In the genomic region with DNA sequence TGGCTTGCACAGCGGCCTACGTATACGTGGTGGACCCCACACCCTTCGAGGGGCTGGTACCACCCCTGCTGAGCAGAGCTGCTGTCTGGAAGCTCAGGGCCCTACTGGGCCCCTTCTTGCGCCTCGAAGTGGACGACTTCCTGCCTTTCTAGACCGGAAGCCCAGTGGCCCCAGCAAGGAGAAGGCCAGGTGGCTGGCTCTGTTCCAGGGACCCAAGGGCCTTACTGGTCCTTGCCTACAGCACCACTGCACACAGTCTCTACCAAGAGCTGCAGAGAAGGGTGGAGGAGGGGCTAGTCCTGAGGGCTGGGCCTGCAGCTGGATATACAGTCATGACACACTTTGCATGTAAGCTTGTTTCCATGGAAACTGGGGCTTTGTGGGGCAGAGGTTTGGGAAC, we compare ENCODE assay signal across 9 mouse cellular contexts. TPM values are rescaled to one million over a fixed set of nuclear protein-coding genes. Genes with fewer than 3 reads are reported as not detected.
A peak's percentile ranks its signal among the peaks of the same experiment; 100 is the strongest.
DNase-seq lines count a peak whose midpoint lies in the region; ATAC-seq lines count a peak whose summit lies in the region.
"Had no signal": no experiment of that assay in that cellular context is flagged by ENCODE, and none has a peak within 500 bp of the region (broad histone marks: within the 10 kb centered on the region; RNA-seq: fewer than 3 reads in every experiment).

No protein-coding gene starts in this region.

- no peak overlapping the region for H3K4me3 ChIP-seq in forebrain, embryonic 13.5 days
- H3K4me3 ChIP-seq in neural tube, embryonic 15.5 days (replicated peaks) = no peak overlapping the region

- no peaks in the 10 kb centered on the region for H3K27me3 ChIP-seq in forebrain, embryonic 13.5 days
- H3K27me3 ChIP-seq in neural tube, embryonic 15.5 days (replicated peaks) = no peaks in the 10 kb centered on the region

- no peaks in the 10 kb centered on the region for H3K9me3 ChIP-seq in forebrain, embryonic 13.5 days (replicated peaks)
- H3K9me3 ChIP-seq in neural tube, embryonic 15.5 days (replicated peaks) = no peaks in the 10 kb centered on the region

- ATAC-seq in forebrain, embryonic 13.5 days = peak; percentile 65
- peak; percentile 22; the same call in 1 of the 2 replicates for ATAC-seq in neural tube, embryonic 15.5 days (ENCODE audit: low FRiP score)
- no peak for ATAC-seq in monocyte, adult 5-6 weeks (replicated peaks; ENCODE audit: insufficient number of reproducible peaks, low FRiP score, low TSS enrichment, poor library complexity, severe bottlenecking)

- intact Hi-C loops in left cerebral cortex, postnatal 14 days (cut with DNase I) = no loop called here

- 62% methylated on average over 8 of the region's 8 CpGs for WGBS in forebrain, embryonic 13.5 days
- 59% methylated on average over 8 of the region's 8 CpGs for WGBS in neural tube, embryonic 15.5 days

- H3K36me3 ChIP-seq in forebrain, embryonic 13.5 days (ENCODE audit: poor library complexity, severe bottlenecking) = peaks cover 42% of the 10 kb centered on the region
- H3K36me3 ChIP-seq in neural tube, embryonic 15.5 days = peaks cover 33% of the 10 kb centered on the region

- no peak overlapping the region for H3K4me2 ChIP-seq in forebrain, embryonic 13.5 days
- no peak overlapping the region for H3K4me2 ChIP-seq in neural tube, embryonic 15.5 days

- peak overlapping the region; percentile 2; the same call in 1 of the 2 replicates for H3K9ac ChIP-seq in forebrain, embryonic 13.5 days
- no peak overlapping the region for H3K9ac ChIP-seq in neural tube, embryonic 15.5 days (replicated peaks)

- no peak overlapping the region; the same call in 1 of the 2 replicates for H3K27ac ChIP-seq in forebrain, embryonic 13.5 days
- H3K27ac ChIP-seq in neural tube, embryonic 15.5 days (replicated peaks) = no peak overlapping the region

- peak; percentile 53 to 77 for DNase-seq in left cerebral cortex, postnatal 14 days (ENCODE audit: low spot score in 2 of 2)
- no peak for DNase-seq in left cerebral cortex, adult 11 months (ENCODE audit: low spot score)
- DNase-seq in adrenal gland, postnatal 10 days = peak; percentile 64
- peak; percentile 35 to 57 for DNase-seq in kidney, postnatal 25 days
- no peak for DNase-seq in layer of hippocampus, adult 8-10 months (ENCODE audit: low spot score in 2 of 2)

- peaks cover 17% of the 10 kb centered on the region for H3K4me1 ChIP-seq in forebrain, embryonic 13.5 days
- peaks cover 18% of the 10 kb centered on the region for H3K4me1 ChIP-seq in neural tube, embryonic 15.5 days

RNA-seq across cellular contexts. Expression of a gene that starts 2.3 kb away (rescaled TPM):
- total RNA-seq in left cerebral cortex, postnatal 14 days (2021) = not detected
- total RNA-seq in adrenal gland, postnatal 10 days (2021) = not detected
- polyA plus RNA-seq in forebrain, embryonic 13.5 days (2015; fragmentation: Nextera tagmentation; extraction: Ambion mirVana) = 0.13 TPM in 1 of 2 replicates, not detected in the other
- polyA plus RNA-seq in neural tube, embryonic 15.5 days (2015; fragmentation: Nextera tagmentation; extraction: Ambion mirVana) = not detected in 2 replicates
- total RNA-seq in monocyte, adult 5-6 weeks (2017) = not detected in 3 replicates
- total RNA-seq in layer of hippocampus, adult 8-10 months (2022) = not detected
- total RNA-seq: liver, adult 2 months had no signal
- polyA plus RNA-seq: liver, adult 2 months had no signal

RNA-seq across cellular contexts. Expression of a gene that starts 14.9 kb away (rescaled TPM):
- total RNA-seq in left cerebral cortex, postnatal 14 days (2021) = 100 to 1,000 TPM; 151 to 155 TPM
- total RNA-seq in adrenal gland, postnatal 10 days (2021) = 10 to 100 TPM; 18.9 to 20.5 TPM
- 7.7 and 8.4 TPM in 2 replicates for polyA plus RNA-seq in forebrain, embryonic 13.5 days (2015; fragmentation: Nextera tagmentation; extraction: Ambion mirVana)
- 16.9 and 19.2 TPM in 2 replicates for polyA plus RNA-seq in neural tube, embryonic 15.5 days (2015; fragmentation: Nextera tagmentation; extraction: Ambion mirVana)
- total RNA-seq in monocyte, adult 5-6 weeks (2017) = 0.76 to 6.5 TPM (median 1.2 TPM) in 3 replicates
- total RNA-seq in layer of hippocampus, adult 8-10 months (2022) = 10 to 100 TPM; 60.7 to 90.9 (median 69.7) TPM

RNA-seq across cellular contexts. Expression of a gene that starts 28.5 kb away (rescaled TPM):
- 10 to 100 TPM; 42.1 to 50.2 TPM for total RNA-seq in left cerebral cortex, postnatal 14 days (2021)
- 10 to 100 TPM; 34.2 to 46.7 TPM for total RNA-seq in adrenal gland, postnatal 10 days (2021)
- 116 and 126 TPM in 2 replicates for polyA plus RNA-seq in forebrain, embryonic 13.5 days (2015; fragmentation: Nextera tagmentation; extraction: Ambion mirVana)
- 96.4 and 97.1 TPM in 2 replicates for polyA plus RNA-seq in neural tube, embryonic 15.5 days (2015; fragmentation: Nextera tagmentation; extraction: Ambion mirVana)
- 78.5 to 79.6 TPM (median 79.2 TPM) in 3 replicates for total RNA-seq in monocyte, adult 5-6 weeks (2017)
- total RNA-seq in layer of hippocampus, adult 8-10 months (2022) = 10 to 100 TPM; 55.2 to 69.1 (median 57.6) TPM

RNA-seq across cellular contexts. Expression of a gene that starts 28.5 kb away (rescaled TPM):
- total RNA-seq in left cerebral cortex, postnatal 14 days (2021) = 100 to 1,000 TPM in 1 of 2 experiments, 10 to 100 TPM in 1; 88.1 to 106 TPM
- 100 to 1,000 TPM; 123 to 127 TPM for total RNA-seq in adrenal gland, postnatal 10 days (2021)
- polyA plus RNA-seq in forebrain, embryonic 13.5 days (2015; fragmentation: Nextera tagmentation; extraction: Ambion mirVana) = 726 and 766 TPM in 2 replicates
- 364 and 412 TPM in 2 replicates for polyA plus RNA-seq in neural tube, embryonic 15.5 days (2015; fragmentation: Nextera tagmentation; extraction: Ambion mirVana)
- 90.8 to 134 TPM (median 92.1 TPM) in 3 replicates for total RNA-seq in monocyte, adult 5-6 weeks (2017)
- total RNA-seq in layer of hippocampus, adult 8-10 months (2022) = 10 to 100 TPM; 70.8 to 97.7 (median 84.0) TPM

RNA-seq across cellular contexts. Expression of a gene that starts 38.1 kb away (rescaled TPM):
- total RNA-seq in left cerebral cortex, postnatal 14 days (2021) = not detected
- total RNA-seq in adrenal gland, postnatal 10 days (2021) = not detected
- 2.5 and 7.6 TPM in 2 replicates for polyA plus RNA-seq in forebrain, embryonic 13.5 days (2015; fragmentation: Nextera tagmentation; extraction: Ambion mirVana)
- 1.4 and 5.4 TPM in 2 replicates for polyA plus RNA-seq in neural tube, embryonic 15.5 days (2015; fragmentation: Nextera tagmentation; extraction: Ambion mirVana)
- total RNA-seq in monocyte, adult 5-6 weeks (2017) = 4.2 TPM in 1 of 3 replicates, not detected in the others
- total RNA-seq in layer of hippocampus, adult 8-10 months (2022) = not detected
- total RNA-seq: liver, adult 2 months had no signal
- polyA plus RNA-seq: liver, adult 2 months had no signal

Comparison
In these comparisons a context has a peak if more than half of its experiments do, and no peak if none do; other contexts are left out.
1. DNase-seq: peak in left cerebral cortex, postnatal 14 days (2 of 2), adrenal gland, postnatal 10 days (single experiment) and kidney, postnatal 25 days (2 of 2); none in left cerebral cortex, adult 11 months (single experiment) and layer of hippocampus, adult 8-10 months (0 of 2).